Mouse (Mus musculus): ENCODE results near the gene Mad1l1. TPM values are rescaled to one million over a fixed set of nuclear protein-coding genes. Genes with fewer than 3 reads are reported as not detected.

Mad1l1 gene
- polyA plus RNA-seq, 1 experiment from 2014 or later: 33.2 TPM

DNA sequence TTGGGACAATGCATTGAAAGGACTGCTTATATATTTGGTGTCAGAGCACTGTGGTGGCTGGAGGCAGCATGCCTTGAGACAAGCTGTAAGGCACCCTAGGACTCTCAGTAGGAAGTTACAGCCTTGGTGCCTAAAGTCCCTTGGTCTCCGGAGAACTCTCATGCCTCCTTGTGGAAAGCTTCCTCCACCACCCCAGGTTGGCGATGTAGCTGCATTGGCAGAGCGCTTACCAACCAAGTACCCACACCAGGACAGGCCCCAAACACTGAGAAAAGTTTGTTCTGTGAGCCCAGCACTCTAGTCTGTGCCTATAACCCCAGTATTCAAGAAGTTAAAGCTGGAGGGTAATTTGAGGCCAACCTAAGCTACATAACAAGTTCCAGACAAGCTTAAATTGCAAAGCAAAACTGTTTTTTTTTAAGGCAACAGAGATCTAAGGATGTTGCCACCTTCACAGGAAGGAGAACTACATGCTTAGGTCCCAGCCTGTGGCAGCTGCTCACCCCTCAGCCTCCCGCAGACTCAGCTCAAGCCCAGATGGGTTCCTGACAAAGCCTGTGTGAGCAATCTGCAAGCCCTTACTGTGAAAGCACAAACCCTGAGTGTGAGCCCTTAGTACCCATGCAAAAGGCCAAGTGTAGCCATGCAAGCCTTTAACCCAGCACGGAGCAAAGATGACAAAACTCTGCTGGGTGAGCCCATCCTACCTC lies 50.2 kb downstream of the Mad1l1 start:
- ATAC-seq (ENCODE audit: low FRiP score): no peak
- H3K9ac ChIP-seq: no peak overlapping the region
- H3K9me3 ChIP-seq: no peaks in the 10 kb centered on the region
- no peaks in the 10 kb centered on the region for H3K4me1 ChIP-seq (replicated peaks)
- H3K27me3 ChIP-seq: no peaks in the 10 kb centered on the region
- H3K4me3 ChIP-seq: no peak overlapping the region
- no peak overlapping the region for H3K27ac ChIP-seq
- 91% methylated on average over 5 of the region's 5 CpGs for WGBS
- 0 out of 2 replicates have a peak, but pooled peaks cover 4% of the 10 kb centered on the region for H3K36me3 ChIP-seq
- no peak overlapping the region for H3K4me2 ChIP-seq

DNA sequence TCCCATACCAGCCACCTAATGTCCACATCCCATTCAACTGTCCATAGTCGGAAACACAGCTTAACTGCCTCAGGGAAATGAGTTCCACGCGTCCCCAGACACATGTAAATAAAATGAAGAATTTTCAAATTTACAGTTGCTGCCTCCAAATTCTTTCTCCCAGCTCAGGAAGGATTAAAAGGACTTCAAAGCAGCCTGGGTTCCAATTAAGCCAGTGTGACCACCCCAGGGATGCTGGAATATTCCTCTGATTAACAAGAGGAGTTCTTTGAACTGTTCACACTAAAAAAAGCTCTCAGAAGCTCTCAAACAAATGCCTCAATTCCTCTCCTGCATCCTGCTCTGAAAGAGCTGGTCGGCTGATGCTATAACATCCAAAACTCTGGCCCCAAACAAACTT lies 53.0 kb downstream of the Mad1l1 start:
- Histone ChIP-seq H3K9me3 (no peaks in the 10 kb centered on the region), H3K4me1 (replicated peaks) (peaks cover 23% of the 10 kb centered on the region), H3K27ac (no peak overlapping the region), H3K4me3 (no peak overlapping the region), H3K9ac (no peak overlapping the region), H3K4me2 (no peak overlapping the region), H3K36me3 (no peaks in the 10 kb centered on the region), H3K27me3 (no peaks in the 10 kb centered on the region)
- no peak for ATAC-seq (ENCODE audit: low FRiP score)
- WGBS: 73% methylated on average over 4 of the region's 4 CpGs

DNA sequence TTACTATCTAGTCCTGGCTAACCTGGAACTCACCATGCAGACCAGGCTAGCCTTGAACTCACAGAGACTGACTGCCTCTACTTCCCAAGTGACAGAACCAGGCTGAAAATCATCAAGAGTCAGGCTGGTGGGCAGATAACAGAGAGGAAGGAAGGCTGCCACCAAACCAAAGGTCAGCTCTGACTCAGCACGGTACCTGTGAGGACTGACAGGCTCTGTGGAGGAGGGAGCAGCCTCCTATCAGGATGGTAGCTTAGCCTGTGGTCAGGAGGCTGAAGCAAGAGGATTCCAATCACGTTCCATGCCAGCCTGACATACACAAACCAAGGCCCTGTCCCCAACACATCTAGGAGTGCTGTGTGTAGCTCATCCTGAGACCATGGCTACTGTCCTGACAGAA lies 54.3 kb downstream of the Mad1l1 start:
- H3K9ac ChIP-seq: no peak overlapping the region
- WGBS: 94% methylated on average over 2 of the region's 2 CpGs
- ATAC-seq (ENCODE audit: low FRiP score): no peak
- no peak overlapping the region for H3K27ac ChIP-seq
- H3K4me3 ChIP-seq: no peak overlapping the region
- no peaks in the 10 kb centered on the region for H3K27me3 ChIP-seq
- peaks cover 32% of the 10 kb centered on the region for H3K4me1 ChIP-seq (replicated peaks)
- no peaks in the 10 kb centered on the region for H3K9me3 ChIP-seq
- H3K4me2 ChIP-seq: no peak overlapping the region
- no peaks in the 10 kb centered on the region for H3K36me3 ChIP-seq

DNA sequence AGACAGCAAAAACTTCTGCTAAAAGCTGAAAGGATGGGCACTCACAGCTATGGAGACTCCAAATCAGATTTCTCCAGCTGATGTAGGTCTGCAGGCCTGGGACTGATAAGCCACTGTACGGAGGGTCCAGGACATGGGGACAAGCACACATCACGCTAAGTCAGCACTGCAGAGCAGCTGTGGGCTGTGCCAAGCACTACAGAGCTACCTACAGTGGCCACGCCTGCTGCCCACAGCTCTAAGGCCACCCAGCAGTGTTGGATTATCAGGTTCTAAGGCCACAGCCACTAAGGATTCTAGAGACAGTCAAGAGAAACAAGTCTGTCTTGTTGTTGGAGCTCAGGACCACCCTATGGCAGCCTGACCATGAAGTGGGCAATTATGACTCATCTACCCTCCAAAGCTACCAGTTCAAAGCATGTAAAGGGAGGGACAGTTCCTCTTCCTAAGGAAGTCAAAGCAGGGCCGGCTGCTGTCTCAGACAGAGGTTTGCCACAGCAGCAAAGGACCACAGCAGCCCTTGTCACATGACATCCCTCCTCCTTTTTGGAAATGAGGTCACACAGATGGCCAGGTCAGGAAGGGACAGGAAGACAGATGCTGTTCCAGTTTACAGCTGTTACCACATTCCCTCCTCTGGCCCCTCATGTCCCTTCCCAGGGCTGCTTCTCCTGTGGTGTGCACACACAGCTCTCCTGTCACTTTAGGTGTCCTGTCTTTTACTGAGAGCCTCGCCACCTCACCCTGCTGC lies 56.4 kb downstream of the Mad1l1 start:
- peak overlapping the region; percentile 79 for H3K27ac ChIP-seq
- H3K36me3 ChIP-seq: peaks cover 9% of the 10 kb centered on the region
- WGBS: 68% methylated on average over 5 of the region's 5 CpGs

DNA sequence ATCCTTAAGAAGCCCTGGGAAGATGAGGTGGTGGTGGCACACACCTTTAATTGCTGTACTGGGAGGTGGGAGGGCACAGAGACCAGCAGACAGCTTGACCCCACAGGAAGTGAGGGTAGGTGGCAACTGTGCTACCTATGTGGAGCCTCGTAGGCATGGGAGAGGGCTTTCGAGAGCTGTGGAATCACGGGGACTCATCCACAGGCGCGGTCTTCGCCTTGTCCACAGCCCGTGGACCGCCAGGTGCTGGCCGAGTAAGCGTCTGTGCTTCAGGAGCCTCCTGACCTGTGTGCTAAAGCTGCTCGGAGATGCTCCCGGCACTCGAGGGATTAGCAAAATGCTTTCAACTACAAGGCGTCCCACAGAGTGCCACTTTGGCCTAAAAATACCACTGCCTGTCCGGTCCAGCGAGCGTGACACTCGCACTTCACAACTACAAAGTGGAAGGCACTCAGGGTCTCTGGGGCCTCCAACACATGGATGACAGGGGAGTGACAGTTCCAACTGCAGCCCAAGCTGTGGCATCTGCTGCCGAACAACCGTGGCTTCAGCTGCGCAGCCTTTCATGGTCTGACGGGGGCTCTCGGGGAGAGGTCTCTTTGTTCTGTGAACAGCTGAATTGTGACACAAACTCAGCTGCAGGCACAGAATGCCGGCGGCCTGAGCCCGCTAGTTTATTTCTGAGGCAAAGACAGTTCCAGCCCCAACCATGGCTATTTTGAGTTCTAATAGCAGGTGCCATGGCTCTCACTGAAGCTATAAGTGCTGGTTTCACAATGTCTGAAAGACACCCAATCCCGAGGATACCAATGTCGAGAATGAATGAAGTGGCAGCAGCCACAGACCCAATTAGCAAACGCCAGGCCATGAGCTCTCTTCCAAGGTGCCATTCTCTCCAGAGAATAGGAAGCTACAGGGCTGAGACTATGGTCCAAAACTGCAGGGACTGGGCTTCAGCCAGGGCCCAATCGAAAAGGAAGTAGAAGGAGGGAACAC lies 57.3 kb downstream of the Mad1l1 start:
- H3K36me3 ChIP-seq: peaks cover 17% of the 10 kb centered on the region
- no peak overlapping the region for H3K4me3 ChIP-seq
- H3K27me3 ChIP-seq: no peaks in the 10 kb centered on the region
- H3K4me1 ChIP-seq (replicated peaks): peaks cover 33% of the 10 kb centered on the region
- peak overlapping the region; percentile 18; the same call in 1 of the 2 replicates for H3K4me2 ChIP-seq
- no peaks in the 10 kb centered on the region for H3K9me3 ChIP-seq
- 25% methylated on average over 30 of the region's 30 CpGs for WGBS
- peak overlapping the region; percentile 46 for H3K9ac ChIP-seq
- peak; percentile 83 for ATAC-seq (ENCODE audit: low FRiP score)
- peak overlapping the region; percentile 79 for H3K27ac ChIP-seq

More for the DNA sequence above, 56.4 kb downstream of the Mad1l1 start:
- H3K4me3 ChIP-seq: no peak overlapping the region
- no peak overlapping the region for H3K4me2 ChIP-seq
- H3K27me3 ChIP-seq: no peaks in the 10 kb centered on the region
- H3K9ac ChIP-seq: peak overlapping the region; percentile 46; the same call in 1 of the 2 replicates
- 0 out of 2 replicates have a peak, but pooled peaks have one; percentile 30 for ATAC-seq (ENCODE audit: low FRiP score)
- no peaks in the 10 kb centered on the region for H3K9me3 ChIP-seq
- H3K4me1 ChIP-seq (replicated peaks): peaks cover 33% of the 10 kb centered on the region

DNA sequence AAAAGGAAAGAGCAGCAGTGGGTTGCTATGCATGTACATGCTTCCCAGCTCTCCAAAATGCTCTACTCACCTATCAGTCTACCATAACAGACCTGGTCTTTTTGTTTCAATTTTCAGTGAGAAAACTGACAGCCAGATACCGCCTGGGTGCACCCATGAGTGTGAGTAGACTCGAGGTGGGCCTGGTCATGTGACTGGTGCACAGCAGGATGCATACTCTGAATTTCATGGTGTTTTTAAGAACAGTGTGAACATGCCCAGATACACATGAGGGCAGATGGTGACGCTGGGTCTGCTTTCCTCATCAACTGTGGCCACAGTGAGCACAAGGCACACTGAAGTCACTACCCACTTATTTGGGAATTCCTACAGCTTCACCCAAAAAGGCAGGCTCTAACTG lies 59.0 kb downstream of the Mad1l1 start:
- Histone ChIP-seq H3K9me3 (no peaks in the 10 kb centered on the region), H3K9ac (no peak overlapping the region), H3K36me3 (peaks cover 22% of the 10 kb centered on the region), H3K4me3 (no peak overlapping the region), H3K4me2 (no peak overlapping the region), H3K4me1 (replicated peaks) (peaks cover 33% of the 10 kb centered on the region), H3K27me3 (no peaks in the 10 kb centered on the region), H3K27ac (no peak overlapping the region)
- 77% methylated on average over 3 of the region's 3 CpGs for WGBS
- ATAC-seq (ENCODE audit: low FRiP score): no peak

DNA sequence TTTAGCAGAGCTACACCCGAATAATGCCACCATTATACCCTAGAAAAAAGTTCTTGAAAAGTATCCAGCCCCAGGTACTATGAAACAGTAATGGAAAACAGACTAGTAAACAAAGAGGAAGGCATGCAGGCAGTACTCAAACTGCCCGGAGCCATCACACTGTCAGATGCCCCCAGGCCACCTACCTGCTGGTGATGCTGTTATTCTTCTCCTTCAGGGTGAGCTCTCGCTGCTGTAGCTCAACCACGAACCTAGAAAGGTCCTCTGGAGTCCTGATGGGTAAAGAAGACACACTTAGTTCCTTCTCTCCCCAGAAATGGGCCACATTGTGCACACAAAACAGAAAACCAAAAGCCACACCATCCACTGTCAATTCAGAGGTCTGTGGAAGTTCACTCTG lies 60.0 kb downstream of the Mad1l1 start:
- Histone ChIP-seq H3K4me3 (no peak overlapping the region), H3K9ac (no peak overlapping the region), H3K27me3 (no peaks in the 10 kb centered on the region), H3K27ac (no peak overlapping the region), H3K9me3 (no peaks in the 10 kb centered on the region), H3K4me2 (no peak overlapping the region), H3K4me1 (replicated peaks) (peaks cover 33% of the 10 kb centered on the region), H3K36me3 (peaks cover 22% of the 10 kb centered on the region)
- 89% methylated on average over 4 of the region's 4 CpGs for whole genome bisulfite sequencing
- ATAC-seq (ENCODE audit: low FRiP score): no peak

DNA sequence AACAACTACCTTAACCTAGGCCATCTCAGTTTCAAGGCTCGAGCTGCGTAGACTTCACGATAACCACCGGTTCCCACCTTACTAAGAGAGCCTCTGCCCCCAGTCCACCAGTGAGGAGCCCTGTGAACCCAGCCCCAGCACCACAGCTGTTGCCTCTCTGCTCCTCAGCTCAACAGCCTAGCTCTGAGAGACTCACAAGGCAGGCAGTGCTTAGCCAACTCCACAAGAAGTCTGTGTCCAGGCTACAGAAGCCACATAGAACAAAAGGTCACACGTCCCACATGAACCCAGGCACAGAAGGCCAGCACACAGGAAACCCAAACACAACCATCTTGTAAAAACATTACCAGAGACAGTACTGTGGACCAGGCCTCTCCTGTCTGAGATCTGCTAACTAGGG lies 62.7 kb downstream of the Mad1l1 start:
- no peaks in the 10 kb centered on the region for H3K9me3 ChIP-seq
- peaks cover 22% of the 10 kb centered on the region for H3K36me3 ChIP-seq
- H3K9ac ChIP-seq: no peak overlapping the region
- H3K4me1 ChIP-seq (replicated peaks): peaks cover 16% of the 10 kb centered on the region
- H3K4me3 ChIP-seq: no peak overlapping the region
- H3K4me2 ChIP-seq: no peak overlapping the region
- no peak overlapping the region for H3K27ac ChIP-seq
- no peaks in the 10 kb centered on the region for H3K27me3 ChIP-seq
- ATAC-seq (ENCODE audit: low FRiP score): no peak
- WGBS: 96% methylated on average over 5 of the region's 5 CpGs

DNA sequence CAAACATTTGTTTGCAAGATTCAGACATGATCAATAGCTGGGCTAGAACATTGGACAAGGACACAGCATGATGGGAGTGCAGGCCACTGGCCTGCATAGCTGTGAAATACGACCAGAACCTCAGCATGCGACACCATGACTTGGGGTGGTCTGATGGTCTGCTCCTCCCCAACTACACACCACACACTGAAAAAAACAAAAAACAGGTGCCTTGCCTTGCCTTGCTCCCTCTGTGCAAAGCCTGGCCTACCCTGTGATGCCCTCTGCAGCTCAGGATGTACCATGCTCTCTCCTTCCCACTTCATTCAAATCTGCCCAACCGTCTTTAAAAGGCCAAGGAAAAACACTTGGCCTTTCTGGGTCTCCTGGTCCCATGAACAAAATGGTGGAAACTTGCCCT lies 63.3 kb downstream of the Mad1l1 start:
- 90% methylated on average over 3 of the region's 3 CpGs for WGBS
- no peak for ATAC-seq (ENCODE audit: low FRiP score)

DNA sequence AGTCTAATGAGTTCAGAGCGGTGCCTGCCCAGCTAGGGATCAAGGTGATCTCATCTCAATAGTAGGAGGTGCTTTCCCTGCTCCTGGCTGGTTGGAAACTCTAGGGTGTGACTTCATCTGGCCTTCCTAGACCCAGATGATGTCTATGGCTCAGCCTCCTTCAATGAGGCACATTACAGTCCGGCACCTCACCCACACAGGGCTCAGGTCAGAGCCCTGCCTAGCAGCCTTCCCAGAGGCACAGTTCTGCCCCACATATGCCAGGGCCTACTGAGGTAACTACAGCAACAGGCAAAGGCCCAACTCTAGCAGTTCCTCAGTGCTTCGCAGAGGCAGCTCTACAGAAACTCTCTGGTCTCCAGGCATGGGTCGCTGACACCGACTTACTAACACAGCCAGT lies 63.9 kb downstream of the Mad1l1 start:
- H3K27ac ChIP-seq: no peak overlapping the region
- WGBS: 90% methylated on average over 5 of the region's 5 CpGs
- no peak for ATAC-seq (ENCODE audit: low FRiP score)
- H3K4me1 ChIP-seq (replicated peaks): peaks cover 8% of the 10 kb centered on the region
- no peak overlapping the region for H3K9ac ChIP-seq
- H3K4me3 ChIP-seq: no peak overlapping the region
- H3K36me3 ChIP-seq: peaks cover 22% of the 10 kb centered on the region
- H3K4me2 ChIP-seq: no peak overlapping the region
- no peaks in the 10 kb centered on the region for H3K9me3 ChIP-seq
- H3K27me3 ChIP-seq: no peaks in the 10 kb centered on the region

More for the DNA sequence above, 63.3 kb downstream of the Mad1l1 start:
- Histone ChIP-seq H3K4me2 (no peak overlapping the region), H3K27me3 (no peaks in the 10 kb centered on the region), H3K9me3 (no peaks in the 10 kb centered on the region), H3K4me1 (replicated peaks) (peaks cover 14% of the 10 kb centered on the region), H3K4me3 (no peak overlapping the region), H3K9ac (no peak overlapping the region), H3K27ac (no peak overlapping the region), H3K36me3 (peaks cover 22% of the 10 kb centered on the region)

DNA sequence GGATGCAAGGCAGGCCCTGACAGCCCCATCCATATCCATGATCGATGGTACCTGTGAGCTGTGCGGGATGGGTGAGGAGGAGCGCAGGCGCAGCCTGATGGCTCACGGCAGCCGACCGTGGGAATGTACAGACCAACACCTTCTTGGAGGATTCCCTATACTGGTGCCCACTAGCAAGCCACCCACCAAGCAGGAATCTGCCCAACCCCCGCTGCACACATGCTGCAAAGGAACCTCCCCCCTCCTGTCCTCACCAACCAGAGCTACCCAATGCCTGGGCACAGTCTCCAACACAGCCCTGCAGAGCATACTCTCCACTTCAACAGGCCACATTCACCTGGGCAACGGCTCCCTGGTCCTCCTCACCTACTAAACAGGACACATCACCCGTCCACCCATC lies 64.7 kb downstream of the Mad1l1 start:
- no peak overlapping the region for H3K9ac ChIP-seq
- H3K4me3 ChIP-seq: no peak overlapping the region
- ATAC-seq (ENCODE audit: low FRiP score): 0 out of 2 replicates have a peak, but pooled peaks have one; percentile 36
- peaks cover 22% of the 10 kb centered on the region for H3K36me3 ChIP-seq
- H3K27ac ChIP-seq: no peak overlapping the region
- WGBS: 88% methylated on average over 10 of the region's 10 CpGs
- no peaks in the 10 kb centered on the region for H3K27me3 ChIP-seq
- H3K9me3 ChIP-seq: no peaks in the 10 kb centered on the region
- peaks cover 3% of the 10 kb centered on the region; the same call in 1 of the 2 replicates for H3K4me1 ChIP-seq (replicated peaks)
- H3K4me2 ChIP-seq: no peak overlapping the region

DNA sequence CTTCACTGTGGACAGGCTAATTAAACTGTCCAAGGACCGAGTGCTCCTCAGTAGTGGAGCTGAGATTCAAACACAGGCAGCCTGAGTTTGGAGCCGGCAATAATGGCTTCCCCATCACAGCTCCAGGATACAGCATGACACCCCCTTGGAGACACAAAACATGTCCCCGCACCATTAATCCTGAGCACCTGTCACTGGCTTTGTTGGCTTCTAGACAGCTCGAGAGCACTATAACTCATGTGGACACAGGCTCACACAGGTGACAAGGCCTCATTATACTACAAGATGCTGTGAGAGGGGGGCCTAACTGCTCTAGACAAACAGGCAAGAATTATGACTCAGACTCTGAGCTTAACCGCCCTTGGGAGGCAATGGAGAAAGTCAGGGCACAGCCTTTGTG lies 66.1 kb downstream of the Mad1l1 start:
- Histone ChIP-seq H3K9me3 (no peaks in the 10 kb centered on the region), H3K9ac (no peak overlapping the region), H3K4me2 (no peak overlapping the region), H3K36me3 (peaks cover 16% of the 10 kb centered on the region), H3K4me1 (replicated peaks) (peaks cover 5% of the 10 kb centered on the region; the same call in 1 of the 2 replicates), H3K27ac (no peak overlapping the region), H3K27me3 (no peaks in the 10 kb centered on the region), H3K4me3 (no peak overlapping the region)
- no peak for ATAC-seq (ENCODE audit: low FRiP score)
- WGBS: 68% methylated on average over 5 of the region's 5 CpGs

Data from hindbrain, embryonic 13.5 days (tissue).